Mouse (Mus musculus): ENCODE data around the gene Akr1b10.

GRCm38 (mm10) chr6:34388420-34389156 lies 4.6 kb downstream of the Akr1b10 start:
- TF ChIP-seq CTCF (IDR thresholded peaks at IDR 0.05; ENCODE audit: borderline replicate concordance, control insufficient read depth, extremely low read depth, insufficient read depth, low read length, poor library complexity), result no peak
- TF ChIP-seq POLR2A (IDR thresholded peaks at IDR 0.05; ENCODE audit: control insufficient read depth, extremely low read depth, insufficient read depth, low read length, poor library complexity), result no peak
